Mouse (Mus musculus) retina, adult 2 months (tissue): ENCODE data around the gene Myh14.

ENCODE experiments used
- DNase-seq: peaks from one replicate; pipeline ENCODE4 v3.0.0-alpha.2; 2012; ENCODE audit warnings: low read depth, low spot score

Myh14 gene

GRCm38 (mm10) chr7:44581637-44582036 is 89.0 kb downstream of the Myh14 start:
- no peak for DNase-seq

GRCm38 (mm10) chr7:44576333-44576844 is 94.3 kb downstream of the Myh14 start:
- DNase-seq, result no peak

- DNase-seq, result no peak
Measured at GRCm38 (mm10) chr7:44572956-44573484, 97.6 kb downstream of the Myh14 start.

GRCm38 (mm10) chr7:44572213-44572701 is 98.4 kb downstream of the Myh14 start, which contains the start of gene Napsa:
TSS of gene Napsa (plus strand) at chr7:44572380.
- no peak for DNase-seq

GRCm38 (mm10) chr7:44571811-44572210 is 98.8 kb downstream of the Myh14 start:
- no peak for DNase-seq

- no peak for DNase-seq
Measured at GRCm38 (mm10) chr7:44570989-44571388, 99.7 kb downstream of the Myh14 start.

- DNase-seq, result no peak
Measured at GRCm38 (mm10) chr7:44568803-44569202, 101.8 kb downstream of the Myh14 start.

GRCm38 (mm10) chr7:44565414-44565813 is 105.2 kb downstream of the Myh14 start:
- no peak for DNase-seq

- DNase-seq, result no peak
Measured at GRCm38 (mm10) chr7:44564486-44564885, 106.2 kb downstream of the Myh14 start.

- no peak for DNase-seq
Measured at GRCm38 (mm10) chr7:44563284-44563683, 107.4 kb downstream of the Myh14 start.

- DNase-seq, result peak; percentile 56
Measured at GRCm38 (mm10) chr7:44560435-44561400, 109.9 kb downstream of the Myh14 start.

- no peak for DNase-seq
Measured at GRCm38 (mm10) chr7:44557629-44558028, 113.0 kb downstream of the Myh14 start.
